Mouse (Mus musculus) testis, adult 2 months (tissue): ENCODE data around the gene Mfsd9.
"Not testable (repeated sequence)": the region's sequence is repeated elsewhere in the genome, so short reads cannot be mapped to it uniquely, and the experiment has no call there.

ENCODE experiments used
- CTCF ChIP-seq: fragments of 200-500 bp; IDR thresholded peaks from 2 replicates; pipeline ENCODE4 v1.5.1; 2012; ENCODE audit warnings: low read depth, mild to moderate bottlenecking, inconsistent platforms, low read length, moderate library complexity; ENCODE audit not compliant: control insufficient read depth, insufficient read depth, insufficient replicate concordance
- POLR2A ChIP-seq: fragments of 200-500 bp; IDR thresholded peaks from 2 replicates; pipeline ENCODE4 v1.6.1; 2012; ENCODE audit warnings: low read depth, mild to moderate bottlenecking, inconsistent platforms, low read length, moderate library complexity; ENCODE audit not compliant: control insufficient read depth

GRCm38 (mm10) chr1:40738246-40738645 lies 52.2 kb downstream of the Mfsd9 start:
- not testable (repeated sequence) for TF ChIP-seq POLR2A, CTCF
